Mouse (Mus musculus) E14TG2a.4 (cell line): Measurements from ENCODE around the gene Selenof.

Source experiments
- CTCF ChIP-seq: conservative IDR thresholded peaks from 2 replicates; pipeline ENCODE4 v1.5.1; 2014; ENCODE audit warnings: low read length
- NANOG ChIP-seq: IDR thresholded peaks from 2 replicates; pipeline ENCODE4 v1.6.1; 2014; ENCODE audit warnings: borderline replicate concordance, low read length, mixed read lengths

- TF ChIP-seq CTCF (no peak), NANOG (no peak)
These were observed 848 bp downstream of the Selenof start for GRCm38 (mm10) chr3:144570816-144571487.
